Mouse (Mus musculus): ENCODE data around the gene M6pr. TPM values are rescaled to one million over a fixed set of nuclear protein-coding genes. Genes with fewer than 3 reads are reported as not detected.

Gene M6pr
- total RNA-seq, 1 experiment: 297 TPM

GRCm38 (mm10) chr6:122298223-122298609 lies 10.3 kb upstream of the M6pr start:
- no peak overlapping the region for H3K9ac ChIP-seq (ENCODE audit: insufficient read depth, low read depth, low read length, poor library complexity, severe bottlenecking)
- H3K4me1 ChIP-seq (ENCODE audit: control insufficient read depth in 2 of 2, insufficient read depth in 2 of 2, low read length in 2 of 2, poor library complexity in 1 of 2): peaks cover 4% of the 10 kb centered on the region in 2 experiments; a peak in 2 of 4 replicates
- H3K36me3 ChIP-seq (ENCODE audit: control insufficient read depth, insufficient read depth, low read length, poor library complexity, severe bottlenecking): no peaks in the 10 kb centered on the region
- DNase-seq (ENCODE audit: low read depth, low spot score): no peak
- H3K4me3 ChIP-seq (ENCODE audit: insufficient read depth in 1 of 2, low read depth in 1 of 2, low read length in 2 of 2, poor library complexity in 1 of 2, severe bottlenecking in 1 of 2): no peak overlapping the region
- H3K27ac ChIP-seq (ENCODE audit: insufficient read depth, low read depth, low read length, poor library complexity, severe bottlenecking): no peak overlapping the region
- no peaks in the 10 kb centered on the region for H3K9me3 ChIP-seq (ENCODE audit: control insufficient read depth, insufficient read depth, low read depth, low read length)
- in situ Hi-C loops (cut with MboI; ENCODE audit: low sequenced_read_pairs in 2 of 2, unreplicated experiment in 2 of 2): no loop called here
- TF ChIP-seq HCFC1 (IDR thresholded peaks at IDR 0.05; ENCODE audit: borderline replicate concordance, insufficient read depth, low read length): no peak
- TF ChIP-seq MAFK (IDR thresholded peaks at IDR 0.05; ENCODE audit: insufficient read depth, low read depth, low read length): no peak
- TF ChIP-seq CHD2 (IDR thresholded peaks at IDR 0.05; ENCODE audit: low read depth, low read length): no peak

- H3K9ac ChIP-seq (ENCODE audit: insufficient read depth, low read depth, low read length, poor library complexity, severe bottlenecking): no peak overlapping the region
- H3K4me1 ChIP-seq (ENCODE audit: control insufficient read depth in 2 of 2, insufficient read depth in 2 of 2, low read length in 2 of 2, poor library complexity in 1 of 2): peaks cover 4% of the 10 kb centered on the region in 2 experiments; a peak in 2 of 4 replicates
- H3K27ac ChIP-seq (ENCODE audit: insufficient read depth, low read depth, low read length, poor library complexity, severe bottlenecking): no peak overlapping the region
- no peaks in the 10 kb centered on the region for H3K36me3 ChIP-seq (ENCODE audit: control insufficient read depth, insufficient read depth, low read length, poor library complexity, severe bottlenecking)
- in situ Hi-C loops (cut with MboI; ENCODE audit: low sequenced_read_pairs in 2 of 2, unreplicated experiment in 2 of 2): no loop called here
- no peak overlapping the region for H3K4me3 ChIP-seq (ENCODE audit: insufficient read depth in 1 of 2, low read depth in 1 of 2, low read length in 2 of 2, poor library complexity in 1 of 2, severe bottlenecking in 1 of 2)
- DNase-seq (ENCODE audit: low read depth, low spot score): no peak
- H3K9me3 ChIP-seq (ENCODE audit: control insufficient read depth, insufficient read depth, low read depth, low read length): no peaks in the 10 kb centered on the region
- TF ChIP-seq ZC3H11A (IDR thresholded peaks at IDR 0.05; ENCODE audit: borderline replicate concordance, low read depth, low read length) (no peak), MAFK (IDR thresholded peaks at IDR 0.05; ENCODE audit: insufficient read depth, low read depth, low read length) (no peak), CHD2 (IDR thresholded peaks at IDR 0.05; ENCODE audit: low read depth, low read length) (no peak), ZNF384 (IDR thresholded peaks at IDR 0.05; ENCODE audit: low read depth, low read length) (no peak), HCFC1 (IDR thresholded peaks at IDR 0.05; ENCODE audit: borderline replicate concordance, insufficient read depth, low read length) (no peak)
These were observed 8.8 kb upstream of the M6pr start for GRCm38 (mm10) chr6:122299621-122300133.

- Histone ChIP-seq H3K4me3 (ENCODE audit: insufficient read depth in 1 of 2, low read depth in 1 of 2, low read length in 2 of 2, poor library complexity in 1 of 2, severe bottlenecking in 1 of 2) (no peak overlapping the region), H3K9me3 (ENCODE audit: control insufficient read depth, insufficient read depth, low read depth, low read length) (no peaks in the 10 kb centered on the region), H3K27ac (ENCODE audit: insufficient read depth, low read depth, low read length, poor library complexity, severe bottlenecking) (no peak overlapping the region), H3K36me3 (ENCODE audit: control insufficient read depth, insufficient read depth, low read length, poor library complexity, severe bottlenecking) (no peaks in the 10 kb centered on the region), H3K9ac (ENCODE audit: insufficient read depth, low read depth, low read length, poor library complexity, severe bottlenecking) (no peak overlapping the region), H3K4me1 (ENCODE audit: control insufficient read depth in 2 of 2, insufficient read depth in 2 of 2, low read length in 2 of 2, poor library complexity in 1 of 2) (peaks cover 3 to 4% of the 10 kb centered on the region in 2 experiments; a peak in 2 of 4 replicates)
- no peak for TF ChIP-seq CHD2 (IDR thresholded peaks at IDR 0.05; ENCODE audit: low read depth, low read length)
- no peak for TF ChIP-seq ZNF384 (IDR thresholded peaks at IDR 0.05; ENCODE audit: low read depth, low read length)
- no peak for TF ChIP-seq ZC3H11A (IDR thresholded peaks at IDR 0.05; ENCODE audit: borderline replicate concordance, low read depth, low read length)
- TF ChIP-seq MAFK (IDR thresholded peaks at IDR 0.05; ENCODE audit: insufficient read depth, low read depth, low read length): no peak
- TF ChIP-seq HCFC1 (IDR thresholded peaks at IDR 0.05; ENCODE audit: borderline replicate concordance, insufficient read depth, low read length): no peak
- no peak for DNase-seq (ENCODE audit: low read depth, low spot score)
- in situ Hi-C loops (cut with MboI; ENCODE audit: low sequenced_read_pairs in 2 of 2, unreplicated experiment in 2 of 2): no loop called here
These were observed 6.4 kb upstream of the M6pr start for GRCm38 (mm10) chr6:122302121-122302520.

GRCm38 (mm10) chr6:122302661-122303060 lies 5.9 kb upstream of the M6pr start:
- TF ChIP-seq HCFC1 (IDR thresholded peaks at IDR 0.05; ENCODE audit: borderline replicate concordance, insufficient read depth, low read length) (no peak), ZNF384 (IDR thresholded peaks at IDR 0.05; ENCODE audit: low read depth, low read length) (no peak), ZC3H11A (IDR thresholded peaks at IDR 0.05; ENCODE audit: borderline replicate concordance, low read depth, low read length) (no peak), CHD2 (IDR thresholded peaks at IDR 0.05; ENCODE audit: low read depth, low read length) (no peak), MAFK (IDR thresholded peaks at IDR 0.05; ENCODE audit: insufficient read depth, low read depth, low read length) (no peak)
- Histone ChIP-seq H3K9ac (ENCODE audit: insufficient read depth, low read depth, low read length, poor library complexity, severe bottlenecking) (no peak overlapping the region), H3K36me3 (ENCODE audit: control insufficient read depth, insufficient read depth, low read length, poor library complexity, severe bottlenecking) (no peaks in the 10 kb centered on the region), H3K27ac (ENCODE audit: insufficient read depth, low read depth, low read length, poor library complexity, severe bottlenecking) (no peak overlapping the region), H3K9me3 (ENCODE audit: control insufficient read depth, insufficient read depth, low read depth, low read length) (no peaks in the 10 kb centered on the region), H3K4me1 (ENCODE audit: control insufficient read depth in 2 of 2, insufficient read depth in 2 of 2, low read length in 2 of 2, poor library complexity in 1 of 2) (peaks cover 2 to 4% of the 10 kb centered on the region in 2 experiments; a peak in 1 of 4 replicates), H3K4me3 (ENCODE audit: insufficient read depth in 1 of 2, low read depth in 1 of 2, low read length in 2 of 2, poor library complexity in 1 of 2, severe bottlenecking in 1 of 2) (no peak overlapping the region)
- in situ Hi-C loops (cut with MboI; ENCODE audit: low sequenced_read_pairs in 2 of 2, unreplicated experiment in 2 of 2): no loop called here
- no peak for DNase-seq (ENCODE audit: low read depth, low spot score)

GRCm38 (mm10) chr6:122303526-122303925 lies 5.0 kb upstream of the M6pr start:
- no peak for DNase-seq (ENCODE audit: low read depth, low spot score)
- Histone ChIP-seq H3K4me3 (ENCODE audit: insufficient read depth in 1 of 2, low read depth in 1 of 2, low read length in 2 of 2, poor library complexity in 1 of 2, severe bottlenecking in 1 of 2) (no peak overlapping the region), H3K9ac (ENCODE audit: insufficient read depth, low read depth, low read length, poor library complexity, severe bottlenecking) (peak overlapping the region; percentile 12; the same call in 1 of the 2 replicates), H3K27ac (ENCODE audit: insufficient read depth, low read depth, low read length, poor library complexity, severe bottlenecking) (no peak overlapping the region), H3K36me3 (ENCODE audit: control insufficient read depth, insufficient read depth, low read length, poor library complexity, severe bottlenecking) (no peaks in the 10 kb centered on the region), H3K9me3 (ENCODE audit: control insufficient read depth, insufficient read depth, low read depth, low read length) (no peaks in the 10 kb centered on the region), H3K4me1 (ENCODE audit: control insufficient read depth in 2 of 2, insufficient read depth in 2 of 2, low read length in 2 of 2, poor library complexity in 1 of 2) (no peaks in the 10 kb centered on the region)
- TF ChIP-seq ZNF384 (IDR thresholded peaks at IDR 0.05; ENCODE audit: low read depth, low read length) (no peak), HCFC1 (IDR thresholded peaks at IDR 0.05; ENCODE audit: borderline replicate concordance, insufficient read depth, low read length) (no peak), MAFK (IDR thresholded peaks at IDR 0.05; ENCODE audit: insufficient read depth, low read depth, low read length) (no peak), ZC3H11A (IDR thresholded peaks at IDR 0.05; ENCODE audit: borderline replicate concordance, low read depth, low read length) (no peak), CHD2 (IDR thresholded peaks at IDR 0.05; ENCODE audit: low read depth, low read length) (no peak)
- in situ Hi-C loops (cut with MboI; ENCODE audit: low sequenced_read_pairs in 2 of 2, unreplicated experiment in 2 of 2): no loop called here

All from ES-E14 (cell line).